ENCODE assay signal across 8 mouse cellular contexts in genomic region chr11:101479171-101479635, GRCm38 (mm10). TPM values are rescaled to one million over a fixed set of nuclear protein-coding genes. Genes with fewer than 3 reads are reported as not detected.
DNase-seq lines count a peak whose midpoint lies in the region; ATAC-seq lines count a peak whose summit lies in the region.

No protein-coding gene starts in this region.

- H3K4me2 ChIP-seq in kidney, embryonic 15.5 days: peak overlapping the region; percentile 48
- H3K4me2 ChIP-seq in hindbrain, embryonic 16.5 days (ENCODE audit: low read length): peak overlapping the region; percentile 42
- peak overlapping the region; percentile 41 for H3K4me2 ChIP-seq in midbrain, embryonic 15.5 days

- 0 out of 2 replicates have a peak overlapping the region, but pooled peaks have one; percentile 2 for H3K4me3 ChIP-seq in kidney, embryonic 15.5 days (replicated peaks)
- 0 out of 2 replicates have a peak overlapping the region, but pooled peaks have one; percentile 11 for H3K4me3 ChIP-seq in hindbrain, embryonic 16.5 days (ENCODE audit: low read length)
- H3K4me3 ChIP-seq in midbrain, embryonic 15.5 days: no peak overlapping the region

- H3K27me3 ChIP-seq in kidney, embryonic 15.5 days: no peaks in the 10 kb centered on the region
- no peaks in the 10 kb centered on the region for H3K27me3 ChIP-seq in hindbrain, embryonic 16.5 days (replicated peaks; ENCODE audit: control insufficient read depth, insufficient read depth, low read length)
- H3K27me3 ChIP-seq in midbrain, embryonic 15.5 days (replicated peaks): no peaks in the 10 kb centered on the region

- 10% methylated on average over 18 of the region's 18 CpGs for WGBS in kidney, embryonic 15.5 days
- WGBS in hindbrain, embryonic 16.5 days: 3% methylated on average over 18 of the region's 18 CpGs
- WGBS in midbrain, embryonic 15.5 days: 2% methylated on average over 18 of the region's 18 CpGs

- H3K9ac ChIP-seq in kidney, embryonic 15.5 days: no peak overlapping the region
- 0 out of 2 replicates have a peak overlapping the region, but pooled peaks have one; percentile 5 for H3K9ac ChIP-seq in hindbrain, embryonic 16.5 days (ENCODE audit: low read depth, low read length)
- no peak overlapping the region for H3K9ac ChIP-seq in midbrain, embryonic 15.5 days

- ATAC-seq in kidney, embryonic 15.5 days (replicated peaks; ENCODE audit: low FRiP score): no peak
- peak; percentile 53 for ATAC-seq in hindbrain, embryonic 16.5 days
- no peak; the same call in 1 of the 2 replicates for ATAC-seq in midbrain, embryonic 15.5 days (replicated peaks)

- no peaks in the 10 kb centered on the region for H3K9me3 ChIP-seq in kidney, embryonic 15.5 days (replicated peaks)
- no peaks in the 10 kb centered on the region for H3K9me3 ChIP-seq in hindbrain, embryonic 16.5 days (ENCODE audit: control insufficient read depth, low read length)
- no peaks in the 10 kb centered on the region for H3K9me3 ChIP-seq in midbrain, embryonic 15.5 days

- no peaks in the 10 kb centered on the region for H3K36me3 ChIP-seq in kidney, embryonic 15.5 days
- H3K36me3 ChIP-seq in hindbrain, embryonic 16.5 days (ENCODE audit: control insufficient read depth, insufficient read depth, low read length): no peaks in the 10 kb centered on the region
- H3K36me3 ChIP-seq in midbrain, embryonic 15.5 days (replicated peaks): no peaks in the 10 kb centered on the region

- no peak overlapping the region for H3K27ac ChIP-seq in kidney, embryonic 15.5 days
- peak overlapping the region; percentile 7 for H3K27ac ChIP-seq in hindbrain, embryonic 16.5 days (ENCODE audit: low read depth, low read length)
- peak overlapping the region; percentile 40 for H3K27ac ChIP-seq in midbrain, embryonic 15.5 days

- DNase-seq in kidney, adult 8-10 months: no peak
- DNase-seq in embryo, embryonic 10 days (ENCODE audit: low spot score): peak; percentile 81
- DNase-seq in adrenal gland, postnatal 14 days: no peak
- no peak for DNase-seq in cerebellum, adult 18-20 months
- DNase-seq in kidney, adult 9 months: no peak

- H3K4me1 ChIP-seq in kidney, embryonic 15.5 days: peaks cover 8% of the 10 kb centered on the region
- H3K4me1 ChIP-seq in hindbrain, embryonic 16.5 days (ENCODE audit: control insufficient read depth, insufficient read depth, low read depth, low read length): peaks cover 14% of the 10 kb centered on the region
- H3K4me1 ChIP-seq in midbrain, embryonic 15.5 days: peaks cover 29% of the 10 kb centered on the region

RNA-seq across cellular contexts. Expression of gene Vat1, which starts 13.2 kb away (rescaled TPM):
- 31.8 and 37.5 TPM in 2 replicates for polyA plus RNA-seq in kidney, embryonic 15.5 days (2015; fragmentation: Nextera tagmentation; extraction: Ambion mirVana)
- polyA plus RNA-seq in hindbrain, embryonic 16.5 days (2015; fragmentation: Nextera tagmentation; extraction: Ambion mirVana): 125 and 134 TPM in 2 replicates
- polyA plus RNA-seq in midbrain, embryonic 15.5 days (2015; fragmentation: Nextera tagmentation; extraction: Ambion mirVana): 128 and 133 TPM in 2 replicates
- total RNA-seq in adrenal gland, postnatal 14 days (2021): 74.7 and 95.1 TPM in 2 replicates

RNA-seq across cellular contexts. Expression of gene Rnd2, which starts 14.4 kb away (rescaled TPM):
- 9.0 and 11.4 TPM in 2 replicates for polyA plus RNA-seq in kidney, embryonic 15.5 days (2015; fragmentation: Nextera tagmentation; extraction: Ambion mirVana)
- 83.2 and 90.6 TPM in 2 replicates for polyA plus RNA-seq in hindbrain, embryonic 16.5 days (2015; fragmentation: Nextera tagmentation; extraction: Ambion mirVana)
- polyA plus RNA-seq in midbrain, embryonic 15.5 days (2015; fragmentation: Nextera tagmentation; extraction: Ambion mirVana): 68.3 and 77.4 TPM in 2 replicates
- total RNA-seq in adrenal gland, postnatal 14 days (2021): 8.9 and 9.6 TPM in 2 replicates

RNA-seq across cellular contexts. Expression of gene Ifi35, which starts 31.0 kb away (rescaled TPM):
- 13.8 and 18.8 TPM in 2 replicates for polyA plus RNA-seq in kidney, embryonic 15.5 days (2015; fragmentation: Nextera tagmentation; extraction: Ambion mirVana)
- polyA plus RNA-seq in hindbrain, embryonic 16.5 days (2015; fragmentation: Nextera tagmentation; extraction: Ambion mirVana): 3.9 and 4.8 TPM in 2 replicates
- polyA plus RNA-seq in midbrain, embryonic 15.5 days (2015; fragmentation: Nextera tagmentation; extraction: Ambion mirVana): 3.9 and 4.0 TPM in 2 replicates
- 29.0 and 29.6 TPM in 2 replicates for total RNA-seq in adrenal gland, postnatal 14 days (2021)

RNA-seq across cellular contexts. Expression of gene Rpl27, which starts 37.1 kb away (rescaled TPM):
- 369 and 421 TPM in 2 replicates for polyA plus RNA-seq in kidney, embryonic 15.5 days (2015; fragmentation: Nextera tagmentation; extraction: Ambion mirVana)
- polyA plus RNA-seq in hindbrain, embryonic 16.5 days (2015; fragmentation: Nextera tagmentation; extraction: Ambion mirVana): 204 and 207 TPM in 2 replicates
- polyA plus RNA-seq in midbrain, embryonic 15.5 days (2015; fragmentation: Nextera tagmentation; extraction: Ambion mirVana): 197 and 212 TPM in 2 replicates
- total RNA-seq in adrenal gland, postnatal 14 days (2021): 98.3 and 102 TPM in 2 replicates

RNA-seq across cellular contexts. Expression of gene Ptges3l, which starts 54.1 kb away (rescaled TPM):
- polyA plus RNA-seq in kidney, embryonic 15.5 days (2015; fragmentation: Nextera tagmentation; extraction: Ambion mirVana): 12.3 and 12.6 TPM in 2 replicates
- 3.1 and 3.9 TPM in 2 replicates for polyA plus RNA-seq in hindbrain, embryonic 16.5 days (2015; fragmentation: Nextera tagmentation; extraction: Ambion mirVana)
- 1.7 and 2.0 TPM in 2 replicates for polyA plus RNA-seq in midbrain, embryonic 15.5 days (2015; fragmentation: Nextera tagmentation; extraction: Ambion mirVana)
- total RNA-seq in adrenal gland, postnatal 14 days (2021): 3.2 and 5.3 TPM in 2 replicates
